Mouse (Mus musculus): ENCODE results near the gene Tom1l1. TPM values are rescaled to one million over a fixed set of nuclear protein-coding genes. Genes with fewer than 3 reads are reported as not detected.
"Not testable (repeated sequence)": the region's sequence is repeated elsewhere in the genome, so short reads cannot be mapped to it uniquely, and the experiment has no call there.

Gene Tom1l1
- total RNA-seq (2022) = 10 to 100 TPM; 21.5 to 26.9 (median 22.9) TPM

DNA sequence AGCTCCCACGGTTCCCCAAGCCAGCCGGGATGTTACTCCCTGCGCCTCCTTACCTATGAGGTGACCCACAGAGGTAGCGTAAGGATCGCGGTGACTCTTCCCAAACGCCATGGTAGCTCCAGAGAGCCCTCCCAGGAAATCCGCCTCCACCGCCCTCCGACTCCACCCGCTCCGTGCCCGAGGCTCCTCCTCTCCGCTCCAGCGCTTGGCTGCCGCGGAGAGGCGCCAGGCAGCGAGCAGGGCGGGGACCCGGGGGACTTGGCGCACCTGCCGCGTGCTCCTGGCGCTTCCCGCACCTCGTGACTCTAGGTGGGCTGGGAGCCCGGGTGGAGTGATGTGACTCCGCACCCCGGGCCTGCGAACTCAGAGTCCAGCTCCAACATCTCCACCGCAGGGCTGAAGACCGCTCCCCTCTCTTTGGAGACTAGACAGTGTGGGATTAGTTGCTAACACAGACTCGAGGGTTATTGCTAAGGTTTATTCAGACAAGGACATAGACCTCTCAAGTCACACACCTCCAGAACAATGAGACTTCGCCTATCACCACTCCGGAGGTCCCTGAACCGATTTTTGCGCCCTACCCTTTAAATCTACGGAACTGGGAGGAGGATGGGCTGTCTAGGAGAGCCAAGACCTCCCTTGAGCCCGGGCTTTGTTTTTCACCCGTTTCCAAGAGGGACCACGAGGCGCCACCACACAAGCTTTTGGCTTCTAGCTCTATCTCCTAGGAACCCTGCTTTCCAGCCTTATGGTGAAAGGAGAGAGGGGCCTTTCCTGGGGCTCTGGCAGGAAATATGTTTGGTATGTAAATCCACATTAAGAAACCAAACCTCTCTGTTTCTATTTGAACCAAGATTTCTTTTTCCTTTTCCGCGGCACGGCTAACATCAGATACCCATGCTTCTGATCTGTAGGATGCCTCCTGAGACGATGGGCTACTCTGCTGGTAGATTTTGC lies at the start of gene Tom1l1:
Tom1l1 (minus strand) TSS at position 907 of the 957 bp plus-strand sequence.
- peak; percentile 66 to 70 for DNase-seq (ENCODE audit: low spot score in 2 of 2)

GRCm38 (mm10) chr11:90733575-90733974 lies 45.4 kb upstream of the Tom1l1 start:
- no peak for DNase-seq (ENCODE audit: low spot score in 2 of 2)

DNA sequence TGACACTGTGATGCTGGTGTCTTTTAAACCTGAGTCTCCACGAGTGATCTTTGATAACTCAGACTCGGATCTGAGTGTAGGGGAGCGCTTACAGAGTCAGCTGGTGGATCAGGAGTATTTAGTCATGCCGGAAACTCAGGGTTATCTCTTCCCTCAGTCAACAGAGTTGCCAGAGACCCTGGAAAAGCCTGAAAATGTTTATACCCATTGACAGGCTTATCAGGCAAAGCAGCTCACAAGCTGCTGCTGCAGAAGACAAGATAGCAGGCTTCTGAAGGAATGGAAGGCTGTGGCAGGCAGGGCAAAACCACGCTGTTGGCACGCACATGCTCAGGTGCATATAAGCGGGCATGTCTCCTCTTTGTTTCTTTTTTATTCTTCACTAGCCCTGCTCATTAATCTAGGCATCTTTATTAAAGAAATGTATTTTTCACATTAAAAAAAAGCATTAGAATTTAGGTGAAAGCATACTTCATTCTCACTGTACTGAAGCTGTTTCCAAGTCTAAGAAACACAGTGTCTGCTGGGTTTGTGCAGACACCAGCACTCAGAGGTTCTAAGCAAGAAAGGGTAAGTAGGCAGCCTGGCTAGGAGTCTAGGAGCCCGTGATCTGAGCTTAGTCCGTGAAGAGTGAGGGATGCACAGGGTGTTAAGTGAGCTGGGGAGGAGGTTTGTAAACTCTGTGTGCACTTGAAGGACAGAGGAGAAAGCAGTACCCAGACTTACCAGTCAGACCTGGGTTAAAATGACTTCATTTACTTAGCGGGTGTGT lies 39.4 kb upstream of the Tom1l1 start:
- DNase-seq (ENCODE audit: low spot score in 2 of 2) = no peak

DNA sequence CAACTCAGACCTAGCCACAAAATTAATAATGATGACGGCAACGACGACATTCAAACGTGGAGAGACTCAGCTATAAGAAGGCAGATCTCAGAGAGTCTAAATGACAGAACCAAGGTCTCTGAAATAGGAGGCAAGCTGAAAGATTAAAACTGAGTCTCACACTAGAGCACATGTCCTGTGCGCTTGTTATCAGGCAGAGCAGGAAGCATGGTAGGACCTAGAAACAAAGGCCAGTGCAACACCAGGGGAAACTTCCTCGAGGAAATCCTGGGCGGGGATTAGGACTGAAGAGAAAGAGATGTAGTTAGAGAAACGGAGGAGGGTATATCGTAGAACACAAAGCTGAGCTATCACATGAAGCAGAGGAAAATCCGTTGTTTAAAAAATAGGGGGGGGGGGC lies 38.6 kb upstream of the Tom1l1 start:
- no peak for DNase-seq (ENCODE audit: low spot score in 2 of 2)

DNA sequence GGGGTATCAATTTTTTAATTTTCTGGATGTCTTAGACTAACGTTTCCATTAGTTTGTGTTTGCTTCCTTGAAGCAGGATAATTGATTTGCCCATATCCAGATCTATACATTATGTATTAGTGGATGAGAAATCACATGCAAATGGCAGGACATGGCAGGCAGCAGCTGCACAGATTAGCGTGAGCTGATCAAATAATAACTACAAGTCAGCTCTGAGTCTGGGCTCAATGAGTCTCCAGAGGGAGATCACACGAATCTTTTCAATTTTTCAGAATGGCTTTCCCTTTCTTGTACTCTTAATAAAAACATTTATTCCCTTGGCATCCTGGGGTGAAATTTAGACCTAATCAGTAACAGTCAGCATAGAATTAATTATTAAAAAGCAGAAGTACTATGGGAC lies 34.1 kb upstream of the Tom1l1 start:
- DNase-seq (ENCODE audit: low spot score in 2 of 2) = no peak

DNA sequence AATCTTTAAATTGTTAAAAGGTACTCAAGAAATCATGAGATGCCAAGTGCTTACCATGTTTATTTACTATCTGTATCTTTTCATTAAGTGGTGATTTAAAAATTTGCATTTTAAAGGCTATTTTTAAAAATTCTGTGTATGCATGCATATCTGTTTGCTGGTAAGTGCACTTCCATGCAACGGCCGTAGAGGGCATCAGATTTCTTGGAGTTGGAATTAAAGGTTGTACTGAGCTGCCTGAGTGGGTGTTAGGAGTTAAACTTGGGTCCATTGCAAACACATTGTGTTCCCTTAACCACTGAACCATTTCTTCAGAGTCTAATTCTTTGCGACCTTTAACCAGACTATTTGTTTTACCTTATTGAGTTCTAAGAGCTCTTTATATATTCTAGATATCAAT lies 29.6 kb upstream of the Tom1l1 start:
- no peak for DNase-seq (ENCODE audit: low spot score in 2 of 2)

GRCm38 (mm10) chr11:90711596-90711995 lies 23.4 kb upstream of the Tom1l1 start:
- DNase-seq (ENCODE audit: low spot score in 2 of 2) = no peak

GRCm38 (mm10) chr11:90707134-90707533 lies 19.0 kb upstream of the Tom1l1 start:
- DNase-seq (ENCODE audit: low spot score in 2 of 2) = not testable (repeated sequence)

DNA sequence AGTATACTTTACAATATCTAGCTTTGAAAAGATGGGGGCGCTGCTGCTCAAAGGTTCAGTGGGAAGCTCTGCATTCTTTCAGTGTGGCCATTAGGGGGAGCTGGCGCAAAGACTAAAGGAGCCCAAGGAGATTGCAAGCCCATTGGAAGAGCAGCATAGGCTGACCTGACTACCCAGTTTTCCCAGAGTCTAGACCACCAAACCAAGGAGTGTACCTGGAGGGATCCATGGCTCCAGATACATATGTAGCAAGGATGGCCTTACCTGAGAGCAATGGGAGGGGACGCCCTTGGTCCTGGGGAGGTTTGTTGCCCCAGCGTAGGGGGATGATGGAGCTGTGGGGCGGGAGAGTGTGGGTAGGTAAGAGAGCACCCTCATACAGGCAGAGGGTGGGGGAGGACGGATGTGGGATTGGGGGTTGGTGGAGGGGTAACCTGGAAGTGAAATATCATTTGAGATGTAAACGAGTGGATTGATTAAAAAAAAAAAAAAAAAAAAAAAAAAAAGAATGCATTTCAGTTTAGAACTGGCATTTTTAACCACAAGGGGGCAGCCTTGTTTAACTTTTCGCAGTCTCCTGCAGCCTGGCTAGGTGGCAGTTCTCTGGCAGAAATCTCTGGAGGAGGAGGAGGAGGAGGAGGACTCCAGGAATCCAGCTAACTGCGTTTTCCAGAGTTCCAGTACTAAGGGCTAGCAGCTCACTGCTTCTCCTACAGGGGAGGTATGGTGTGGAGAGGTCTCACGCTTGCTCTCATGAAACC lies 9.5 kb upstream of the Tom1l1 start:
- peak; percentile 44 to 72 for DNase-seq (ENCODE audit: low spot score in 2 of 2)

- DNase-seq (ENCODE audit: low spot score in 2 of 2) = peak in 1 of 2 experiments; percentile 25
Observed at GRCm38 (mm10) chr11:90695811-90696210, 7.6 kb upstream of the Tom1l1 start.

DNA sequence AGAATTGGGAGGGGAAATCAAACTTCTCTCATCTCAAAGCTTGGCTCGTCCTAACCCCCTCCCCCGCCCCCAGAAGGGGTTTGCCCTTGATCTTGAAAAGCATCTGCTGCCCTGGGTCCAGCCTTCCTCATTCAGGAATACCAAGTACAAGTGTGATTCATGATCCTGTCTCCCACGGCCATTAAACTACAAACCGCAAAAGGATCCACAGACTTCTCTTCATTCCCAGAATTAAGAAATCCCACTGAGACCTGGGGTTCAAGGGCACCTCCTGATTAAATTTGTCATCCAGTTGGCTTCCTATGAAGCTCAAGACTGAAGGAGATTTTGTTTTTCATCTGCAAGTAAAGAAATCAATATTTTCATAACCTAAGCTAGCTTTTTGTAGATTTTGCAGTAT lies 6.0 kb upstream of the Tom1l1 start:
- no peak for DNase-seq (ENCODE audit: low spot score in 2 of 2)

DNA sequence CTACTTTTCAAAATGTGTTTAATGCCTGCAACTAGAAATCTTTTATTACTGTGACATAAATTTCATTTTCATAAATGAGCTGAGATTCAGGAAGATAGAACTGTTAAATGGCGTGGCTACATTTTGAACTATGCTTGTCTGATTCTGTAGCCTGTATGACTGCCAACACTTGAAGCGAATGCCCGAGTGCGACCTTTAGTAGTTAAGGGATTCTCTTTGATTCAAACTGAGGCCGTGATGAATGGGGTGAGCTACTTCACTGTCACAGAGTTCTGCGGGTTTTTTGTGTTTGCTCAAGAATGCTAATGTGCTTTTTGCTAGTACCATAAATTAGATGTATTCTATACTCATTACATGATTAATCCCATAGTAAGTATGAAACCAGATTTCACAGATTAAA lies 2.2 kb upstream of the Tom1l1 start:
- DNase-seq (ENCODE audit: low spot score in 2 of 2) = no peak

GRCm38 (mm10) chr11:90687040-90687439 lies 1.1 kb downstream of the Tom1l1 start:
- no peak for DNase-seq (ENCODE audit: low spot score in 2 of 2)

DNA sequence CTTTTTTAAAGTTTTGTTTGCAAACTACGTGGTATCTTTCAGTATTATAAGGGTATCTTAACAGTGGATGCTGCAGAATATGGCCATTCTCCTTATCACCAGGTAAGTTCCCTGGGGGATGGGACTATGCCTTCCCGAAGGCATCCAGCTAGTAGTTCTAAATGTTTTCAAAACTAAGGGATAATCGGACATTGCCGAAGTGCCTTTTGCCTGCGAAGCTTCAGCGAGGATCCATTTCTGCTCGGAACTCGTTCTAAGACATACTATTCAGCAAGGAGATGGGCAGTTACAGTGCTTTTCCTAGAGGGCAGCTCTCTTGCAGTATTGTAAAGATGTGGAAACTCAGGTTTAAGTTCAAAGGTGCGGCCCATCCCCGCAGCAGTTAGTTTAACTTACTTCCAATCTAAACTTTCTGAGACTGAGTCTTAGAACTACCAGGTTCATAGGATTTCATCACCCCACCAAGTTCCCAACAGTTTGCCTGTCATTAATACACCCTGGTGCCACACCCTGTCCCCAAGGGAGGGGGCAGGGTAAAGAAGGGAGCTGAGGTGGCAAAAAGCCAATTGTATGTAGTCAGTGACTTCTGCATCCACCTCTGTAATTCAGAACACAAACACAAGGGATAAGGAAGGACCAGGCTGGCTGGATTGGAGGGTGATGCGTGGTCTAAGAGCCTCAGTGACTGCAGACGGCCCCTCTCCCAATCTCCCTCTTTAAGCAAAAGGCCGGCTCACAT lies 1.7 kb downstream of the Tom1l1 start:
- DNase-seq (ENCODE audit: low spot score in 2 of 2) = no peak

DNA sequence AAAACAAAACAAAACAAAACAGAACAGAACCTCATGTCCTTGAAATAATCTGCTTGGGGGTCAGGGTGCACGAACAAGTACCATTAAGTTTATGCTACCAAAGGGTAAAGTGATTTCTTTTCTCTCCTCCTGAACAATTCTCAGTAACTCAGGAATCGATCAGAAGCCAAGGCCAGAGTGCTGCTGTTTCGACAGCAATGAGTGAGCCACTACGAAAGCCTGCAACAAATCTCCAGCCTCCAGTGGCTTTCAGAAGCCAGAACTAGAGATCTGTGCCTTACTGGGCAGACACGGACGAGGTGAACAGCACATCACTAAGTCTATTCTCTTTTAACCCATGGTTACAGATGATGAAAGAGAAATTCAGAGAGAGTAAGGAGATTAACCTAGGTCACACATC lies 3.0 kb downstream of the Tom1l1 start:
- DNase-seq (ENCODE audit: low spot score in 2 of 2) = no peak

GRCm38 (mm10) chr11:90684765-90685164 lies 3.4 kb downstream of the Tom1l1 start:
- DNase-seq (ENCODE audit: low spot score in 2 of 2) = no peak

- DNase-seq (ENCODE audit: low spot score in 2 of 2) = no peak
Observed at GRCm38 (mm10) chr11:90681171-90681570, 7.0 kb downstream of the Tom1l1 start.

GRCm38 (mm10) chr11:90678582-90678981 lies 9.6 kb downstream of the Tom1l1 start:
- no peak for DNase-seq (ENCODE audit: low spot score in 2 of 2)

DNA sequence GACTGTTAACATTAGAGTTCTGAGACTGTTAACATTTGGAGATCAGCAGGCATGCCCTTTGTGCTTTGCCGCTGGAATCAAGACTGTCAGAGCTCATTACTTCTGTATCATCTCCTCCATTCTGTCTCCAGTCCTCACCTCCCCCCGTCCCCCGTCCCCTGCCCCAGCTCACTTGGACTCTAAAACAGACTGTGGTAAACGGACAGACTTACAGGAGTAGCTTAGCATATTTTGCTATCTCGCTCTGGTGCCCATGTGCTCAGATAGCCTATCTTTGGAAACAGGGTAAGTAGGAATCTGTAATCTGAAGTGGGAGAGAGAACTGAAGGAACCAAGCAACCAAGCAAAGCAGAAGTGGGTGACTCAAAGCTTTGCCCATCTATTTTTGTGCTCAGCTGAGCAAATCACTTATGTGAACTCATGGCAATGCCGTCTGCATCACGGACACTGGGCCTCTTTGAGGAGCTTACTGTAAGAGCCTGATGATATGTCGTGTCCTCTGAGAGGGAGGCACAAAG lies 10.3 kb downstream of the Tom1l1 start:
- DNase-seq (ENCODE audit: low spot score in 2 of 2) = no peak

GRCm38 (mm10) chr11:90677027-90677426 lies 11.1 kb downstream of the Tom1l1 start:
- no peak for DNase-seq (ENCODE audit: low spot score in 2 of 2)

All from layer of hippocampus, adult 8-10 months (tissue).